Mouse (Mus musculus) hindbrain, embryonic 12.5 days (tissue): ENCODE measurements around the gene Ahcy. TPM values are rescaled to one million over a fixed set of nuclear protein-coding genes. Genes with fewer than 3 reads are reported as not detected.
A peak's percentile ranks its signal among the peaks of the same experiment; 100 is the strongest.
"Not testable (repeated sequence)": the region's sequence is repeated elsewhere in the genome, so short reads cannot be mapped to it uniquely, and the experiment has no call there.

Experiments
- ATAC-seq: fragments of 200-750 bp; cut with Nextera tagmentation; 2 replicates; pipeline ENCODE4 v1.8.0; 2017; ENCODE audit warnings: moderate TSS enrichment; ENCODE audit not compliant: low FRiP score
- H3K27ac ChIP-seq: fragments of 300-500 bp; sonication (generic); 2 replicates; pipeline ENCODE4 v1.5.1; 2016; ENCODE audit warnings: mild to moderate bottlenecking
- H3K27me3 ChIP-seq: fragments of 300-500 bp; sonication (generic); 2 replicates; pipeline ENCODE4 v1.6.1; 2016; ENCODE audit warnings: mild to moderate bottlenecking
- H3K36me3 ChIP-seq: fragments of 300-500 bp; sonication (generic); 2 replicates; pipeline ENCODE4 v1.6.1; 2016; ENCODE audit warnings: mild to moderate bottlenecking
- H3K4me1 ChIP-seq: fragments of 300-500 bp; sonication (generic); 2 replicates; pipeline ENCODE4 v1.6.1; 2016
- H3K4me2 ChIP-seq: fragments of 300-500 bp; sonication (generic); replicated peaks from 2 replicates; pipeline ENCODE4 v1.6.1; 2016; ENCODE audit warnings: mild to moderate bottlenecking
- H3K4me3 ChIP-seq: fragments of 300-500 bp; sonication (generic); 2 replicates; pipeline ENCODE4 v1.5.1; 2016; ENCODE audit warnings: mild to moderate bottlenecking
- H3K9ac ChIP-seq: fragments of 300-500 bp; sonication (generic); 2 replicates; pipeline ENCODE4 v1.6.1; 2016; ENCODE audit warnings: mild to moderate bottlenecking, moderate library complexity
- H3K9me3 ChIP-seq: fragments of 300-500 bp; sonication (generic); replicated peaks from 2 replicates; pipeline ENCODE4 v1.6.1; 2016; ENCODE audit warnings: mild to moderate bottlenecking
- WGBS: fragments of 180-500 bp; shearing (Covaris S2); methylation state at CpG from one replicate; pipeline ENCODE4 v1.1.7; 2016; 5-methylcytosine and 5-hydroxymethylcytosine counted together
- polyA plus RNA-seq: library from polyadenylated mRNA; unstranded; fragments of >200 nt; fragmentation: Nextera tagmentation; extraction: Ambion mirVana; gene quantifications from 2 replicates; pipeline ENCODE4 v1.2.1, GENCODE M21; 2016

The Ahcy gene
- polyA plus RNA-seq, 1 experiment from 2014 or later: 48.8 TPM

- WGBS: 85% methylated on average over 8 of the region's 8 CpGs
- Histone ChIP-seq H3K27ac (no peak overlapping the region), H3K36me3 (peaks cover 11% of the 10 kb centered on the region), H3K9me3 (no peaks in the 10 kb centered on the region), H3K9ac (no peak overlapping the region; the same call in 1 of the 2 replicates), H3K27me3 (no peaks in the 10 kb centered on the region), H3K4me1 (peaks cover 26% of the 10 kb centered on the region), H3K4me3 (no peak overlapping the region), H3K4me2 (peak overlapping the region; percentile 75)
- no peak for ATAC-seq
Measured at GRCm38 (mm10) chr2:155072353-155073145, 1.7 kb downstream of the Ahcy start.

GRCm38 (mm10) chr2:155071027-155071426 is 3.3 kb downstream of the Ahcy start:
- Histone ChIP-seq H3K4me3 (no peak overlapping the region), H3K36me3 (peaks cover 26% of the 10 kb centered on the region), H3K4me1 (peaks cover 26% of the 10 kb centered on the region), H3K4me2 (no peak overlapping the region), H3K9ac (no peak overlapping the region), H3K27ac (no peak overlapping the region), H3K9me3 (no peaks in the 10 kb centered on the region), H3K27me3 (no peaks in the 10 kb centered on the region)
- no peak for ATAC-seq
- 91% methylated on average over 9 of the region's 9 CpGs for whole genome bisulfite sequencing

DNA sequence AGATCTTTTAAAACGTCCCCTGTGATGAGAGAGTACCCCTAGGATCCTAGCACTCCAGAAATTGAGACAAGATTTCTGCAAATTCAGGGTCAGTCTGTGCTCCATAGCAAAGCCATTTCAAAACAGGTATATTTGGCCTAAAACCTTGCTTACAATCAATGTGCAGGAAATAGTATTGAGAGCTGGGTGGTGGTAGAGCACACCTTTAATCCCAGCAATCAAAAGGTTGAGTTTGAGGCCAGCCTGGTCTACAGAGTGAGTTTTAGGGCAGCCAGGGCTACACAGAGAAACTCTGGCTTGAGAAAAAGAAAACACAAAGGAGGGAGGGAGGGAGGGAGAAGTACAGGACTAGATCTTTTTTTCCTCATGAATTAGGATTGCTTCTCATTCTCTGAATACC is 16.9 kb downstream of the Ahcy start:
- Histone ChIP-seq H3K9me3 (no peaks in the 10 kb centered on the region), H3K9ac (no peak overlapping the region), H3K4me1 (no peaks in the 10 kb centered on the region), H3K27ac (no peak overlapping the region), H3K4me2 (no peak overlapping the region), H3K27me3 (no peaks in the 10 kb centered on the region), H3K4me3 (no peak overlapping the region), H3K36me3 (peaks cover 26% of the 10 kb centered on the region)
- no peak for ATAC-seq
- WGBS: 70% methylated on average over 1 of the region's 1 CpGs

DNA sequence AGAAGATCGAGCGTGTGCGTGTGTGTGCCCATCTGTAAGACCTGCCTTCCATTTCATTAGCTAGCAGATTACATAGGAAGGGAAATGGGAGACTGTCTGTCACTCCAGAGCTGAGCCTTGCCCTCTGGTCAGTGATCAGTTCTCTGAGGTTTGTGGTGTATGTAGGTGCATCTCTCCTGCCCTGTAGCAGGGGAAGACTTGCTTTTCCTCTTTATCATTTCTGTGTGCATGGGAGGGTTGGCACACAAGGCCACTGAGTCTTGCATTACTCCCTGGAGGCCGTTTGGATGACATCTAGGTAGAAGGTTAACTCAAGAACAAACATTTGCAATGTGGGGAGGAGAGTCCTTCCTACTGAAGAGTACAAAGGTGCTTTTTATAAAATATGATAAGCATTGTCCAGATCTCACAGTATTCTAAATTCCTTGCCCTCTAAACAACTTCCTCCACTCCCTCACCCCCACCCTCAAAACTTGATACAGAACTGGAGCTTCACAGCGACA is 18.2 kb downstream of the Ahcy start:
- Histone ChIP-seq H3K9ac (no peak overlapping the region), H3K36me3 (peaks cover 14% of the 10 kb centered on the region), H3K9me3 (no peaks in the 10 kb centered on the region), H3K4me2 (no peak overlapping the region), H3K27ac (no peak overlapping the region), H3K27me3 (no peaks in the 10 kb centered on the region), H3K4me3 (no peak overlapping the region), H3K4me1 (no peaks in the 10 kb centered on the region; the same call in 1 of the 2 replicates)
- 78% methylated on average over 5 of the region's 5 CpGs for WGBS
- ATAC-seq: no peak

DNA sequence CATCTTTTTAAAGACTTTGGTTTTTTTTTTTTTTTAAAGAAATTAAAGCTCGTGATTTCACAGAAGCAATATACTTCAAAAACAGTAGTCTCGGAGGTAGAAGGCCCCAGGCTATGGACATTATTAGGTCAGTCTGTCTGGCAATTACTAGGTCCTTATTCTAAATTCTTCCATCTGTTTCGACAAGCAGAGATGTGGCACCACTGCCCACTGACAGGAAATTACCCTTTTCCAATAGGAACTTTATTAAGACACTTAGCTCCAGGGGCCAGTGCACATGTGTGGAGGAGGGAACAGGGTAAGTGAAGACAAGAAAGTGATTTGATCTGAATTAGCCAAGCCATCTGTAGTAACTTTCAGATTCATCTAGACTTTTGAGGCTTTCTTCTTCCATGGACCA is 19.6 kb downstream of the Ahcy start:
- no peaks in the 10 kb centered on the region for H3K9me3 ChIP-seq
- peaks cover 7% of the 10 kb centered on the region; the same call in 1 of the 2 replicates for H3K36me3 ChIP-seq
- H3K27ac ChIP-seq: no peak overlapping the region
- no peak overlapping the region for H3K4me3 ChIP-seq
- H3K4me2 ChIP-seq: no peak overlapping the region
- H3K27me3 ChIP-seq: no peaks in the 10 kb centered on the region
- WGBS: 82% methylated on average over 3 of the region's 3 CpGs
- no peak overlapping the region for H3K9ac ChIP-seq
- peaks cover 5% of the 10 kb centered on the region for H3K4me1 ChIP-seq
- ATAC-seq: no peak

DNA sequence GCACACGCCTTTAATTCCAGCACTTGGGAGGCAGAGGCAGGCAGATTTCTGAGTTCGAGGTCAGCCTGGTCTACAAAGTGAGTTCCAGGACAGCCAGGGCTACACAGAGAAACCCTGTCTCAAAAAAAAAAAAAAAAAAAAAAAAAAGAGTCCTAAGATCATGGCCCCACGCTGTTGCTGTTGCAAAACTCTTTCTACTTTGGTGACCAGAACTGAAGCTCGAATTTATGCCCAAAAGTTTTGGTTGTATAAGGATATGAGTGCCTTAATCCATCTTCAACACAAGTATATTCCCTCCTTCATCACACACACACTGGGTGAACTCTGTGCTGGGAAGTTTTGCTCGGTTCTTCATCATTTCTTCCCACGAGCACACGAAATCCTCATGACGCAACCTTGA is 20.8 kb downstream of the Ahcy start:
- 91% methylated on average over 8 of the region's 8 CpGs for WGBS
- H3K36me3 ChIP-seq: not testable (repeated sequence)

DNA sequence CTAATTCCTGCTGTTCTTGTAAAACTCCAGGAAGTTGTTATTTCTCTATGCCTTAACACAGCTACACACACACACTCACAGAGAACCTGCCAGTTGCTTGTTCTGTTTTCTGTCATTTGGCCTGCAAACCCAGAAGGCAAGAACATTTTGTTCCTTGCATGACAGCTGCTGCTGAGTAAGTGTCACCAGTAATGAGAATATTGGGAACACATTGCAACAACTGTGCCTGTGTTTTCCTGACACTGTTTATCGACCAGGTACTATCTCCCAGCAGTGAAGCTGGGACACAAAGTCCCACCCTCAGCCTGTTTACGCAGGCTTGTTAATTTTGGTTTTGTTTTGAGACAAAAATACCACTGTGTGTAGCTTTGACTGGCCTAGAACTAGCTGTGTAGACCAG is 21.6 kb downstream of the Ahcy start:
- H3K4me2 ChIP-seq: no peak overlapping the region
- WGBS: 82% methylated on average over 2 of the region's 2 CpGs
- no peak for ATAC-seq

More for the DNA sequence above, 20.8 kb downstream of the Ahcy start:
- not testable (repeated sequence) for H3K4me1 ChIP-seq, H3K9ac ChIP-seq, H3K27ac ChIP-seq, ATAC-seq, H3K27me3 ChIP-seq, H3K4me2 ChIP-seq, H3K4me3 ChIP-seq, H3K9me3 ChIP-seq

GRCm38 (mm10) chr2:155051622-155052351 is 22.5 kb downstream of the Ahcy start:
- peaks cover 5% of the 10 kb centered on the region for H3K4me1 ChIP-seq
- 0 out of 2 replicates have a peak overlapping the region, but pooled peaks have one; percentile 13 for H3K9ac ChIP-seq
- 0 out of 2 replicates have a peak, but pooled peaks have one; percentile 5 for ATAC-seq
- peak overlapping the region; percentile 47; the same call in 1 of the 2 replicates for H3K4me3 ChIP-seq
- H3K36me3 ChIP-seq: no peaks in the 10 kb centered on the region
- 36% methylated on average over 9 of the region's 9 CpGs for WGBS
- H3K4me2 ChIP-seq: peak overlapping the region; percentile 58
- H3K27ac ChIP-seq: no peak overlapping the region
- no peaks in the 10 kb centered on the region for H3K27me3 ChIP-seq
- H3K9me3 ChIP-seq: no peaks in the 10 kb centered on the region

More for the DNA sequence above, 21.6 kb downstream of the Ahcy start:
- Histone ChIP-seq H3K27ac (no peak overlapping the region), H3K9ac (no peak overlapping the region), H3K36me3 (no peaks in the 10 kb centered on the region), H3K9me3 (no peaks in the 10 kb centered on the region), H3K27me3 (no peaks in the 10 kb centered on the region), H3K4me3 (no peak overlapping the region), H3K4me1 (peaks cover 5% of the 10 kb centered on the region)

DNA sequence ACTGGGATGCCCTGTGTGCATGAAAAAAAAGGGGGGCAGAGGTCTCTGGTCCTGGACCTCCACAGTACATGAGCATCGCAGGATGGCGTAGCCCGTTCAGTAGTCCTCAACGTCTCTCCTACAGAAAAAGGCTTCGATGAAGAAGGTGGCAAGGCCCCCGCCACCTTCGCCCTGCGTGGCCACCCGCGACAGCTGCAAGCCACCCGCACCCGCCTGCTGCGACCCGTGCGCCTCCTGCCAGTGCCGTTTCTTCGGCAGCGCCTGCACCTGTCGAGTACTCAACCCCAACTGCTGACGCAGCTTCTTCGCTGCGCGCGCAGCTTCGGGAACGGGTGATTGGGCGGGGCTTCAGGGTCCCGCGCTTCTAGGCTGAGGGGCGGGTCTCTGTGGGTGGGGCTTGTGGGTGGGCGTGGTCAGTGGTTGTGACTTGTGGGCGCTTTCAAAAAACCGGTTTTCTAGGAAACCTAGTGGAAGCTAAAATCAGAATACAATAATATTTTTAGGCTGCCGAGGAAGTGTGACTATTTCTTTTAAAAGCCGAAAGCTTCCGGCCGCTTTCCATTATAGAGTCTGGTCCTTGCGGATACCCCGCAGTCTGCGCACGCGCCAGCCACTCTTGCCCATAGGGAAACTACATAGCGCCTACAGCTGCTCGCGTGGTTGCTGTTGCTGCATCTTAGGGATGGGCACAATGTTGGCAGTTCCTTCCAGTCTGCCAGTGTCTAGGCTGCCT is 23.6 kb downstream of the Ahcy start:
- Histone ChIP-seq H3K27ac (peak overlapping the region; percentile 85), H3K36me3 (no peaks in the 10 kb centered on the region), H3K27me3 (no peaks in the 10 kb centered on the region), H3K4me1 (peaks cover 5% of the 10 kb centered on the region), H3K4me2 (peak overlapping the region; percentile 58), H3K4me3 (peak overlapping the region; percentile 47), H3K9ac (peak overlapping the region; percentile 70), H3K9me3 (no peaks in the 10 kb centered on the region)
- ATAC-seq: peak; percentile 96
- WGBS: 1% methylated on average over 45 of the region's 45 CpGs

- H3K4me3 ChIP-seq: peak overlapping the region; percentile 47
- 13% methylated on average over 5 of the region's 5 CpGs for WGBS
- no peaks in the 10 kb centered on the region for H3K27me3 ChIP-seq
- peak overlapping the region; percentile 58 for H3K4me2 ChIP-seq
- H3K36me3 ChIP-seq: no peaks in the 10 kb centered on the region
- H3K27ac ChIP-seq: peak overlapping the region; percentile 85
- peaks cover 5% of the 10 kb centered on the region for H3K4me1 ChIP-seq
- no peaks in the 10 kb centered on the region for H3K9me3 ChIP-seq
- peak; percentile 11; the same call in 1 of the 2 replicates for ATAC-seq
- H3K9ac ChIP-seq: peak overlapping the region; percentile 70
Measured at GRCm38 (mm10) chr2:155050108-155050503, 24.2 kb downstream of the Ahcy start.

GRCm38 (mm10) chr2:155047452-155048178 is 26.7 kb downstream of the Ahcy start:
- Histone ChIP-seq H3K4me1 (peaks cover 5% of the 10 kb centered on the region), H3K27me3 (no peaks in the 10 kb centered on the region), H3K4me2 (no peak overlapping the region), H3K9me3 (no peaks in the 10 kb centered on the region), H3K36me3 (no peaks in the 10 kb centered on the region), H3K9ac (no peak overlapping the region), H3K27ac (no peak overlapping the region), H3K4me3 (no peak overlapping the region)
- no peak for ATAC-seq
- 67% methylated on average over 7 of the region's 7 CpGs for WGBS
